ENCODE assay signal across 20 mouse cellular contexts in genomic region chr1:139951821-139952220, GRCm38 (mm10).
"Had no signal": no experiment of that assay in that cellular context is flagged by ENCODE, and none has a peak within 500 bp of the region (broad histone marks: within the 10 kb centered on the region; RNA-seq: fewer than 3 reads in every experiment).

No protein-coding gene starts in this region.

- H3K4me1 ChIP-seq: liver, embryonic 15.5 days; lung, embryonic 15.5 days; megakaryocyte, embryonic 14.5 days; midbrain, embryonic 13.5 days; midbrain, embryonic 15.5 days; neural tube, embryonic 12.5 days had no signal

- H3K4me3 ChIP-seq: liver, embryonic 15.5 days; lung, embryonic 15.5 days; megakaryocyte, embryonic 14.5 days; midbrain, embryonic 13.5 days; midbrain, embryonic 15.5 days; neural tube, embryonic 12.5 days had no signal

- DNase-seq: liver, postnatal 0 days; lung, adult 2 months; lung, postnatal 14 days; lung, postnatal 36 days; retina, postnatal 1 day; right cerebral cortex, postnatal 25 days; right cerebral cortex, postnatal 4 days; spleen, adult 18-20 months; thymus, adult 2 months; thymus, postnatal 25 days; thymus, postnatal 4 days had no signal

- H3K4me2 ChIP-seq: liver, embryonic 15.5 days; lung, embryonic 15.5 days; midbrain, embryonic 11.5 days; midbrain, embryonic 13.5 days; midbrain, embryonic 15.5 days; neural tube, embryonic 12.5 days had no signal

- H3K9me3 ChIP-seq: liver, embryonic 15.5 days; lung, embryonic 15.5 days; megakaryocyte, embryonic 14.5 days; midbrain, embryonic 13.5 days; midbrain, embryonic 15.5 days; neural tube, embryonic 12.5 days had no signal

- H3K27me3 ChIP-seq: liver, embryonic 15.5 days; lung, embryonic 15.5 days; megakaryocyte, embryonic 14.5 days; midbrain, embryonic 13.5 days; midbrain, embryonic 15.5 days; neural tube, embryonic 12.5 days had no signal

- H3K36me3 ChIP-seq: liver, embryonic 15.5 days; lung, embryonic 15.5 days; midbrain, embryonic 13.5 days; midbrain, embryonic 15.5 days; neural tube, embryonic 12.5 days had no signal

- ATAC-seq: liver, postnatal 0 days; lung, postnatal 0 days; midbrain, embryonic 13.5 days; midbrain, embryonic 15.5 days had no signal

- H3K9ac ChIP-seq: liver, embryonic 15.5 days; liver, postnatal 0 days; lung, embryonic 15.5 days; midbrain, embryonic 13.5 days; midbrain, embryonic 15.5 days; neural tube, embryonic 12.5 days had no signal

- H3K27ac ChIP-seq: liver, embryonic 15.5 days; lung, embryonic 15.5 days; macrophage; midbrain, embryonic 13.5 days; midbrain, embryonic 15.5 days; neural tube, embryonic 12.5 days had no signal
